Mouse (Mus musculus) liver, embryonic 11.5 days (tissue): ENCODE measurements around the gene Urgcp. TPM values are rescaled to one million over a fixed set of nuclear protein-coding genes. Genes with fewer than 3 reads are reported as not detected.

ENCODE experiments used
- ATAC-seq: fragments of 200-750 bp; cut with Nextera tagmentation; replicated peaks from 2 replicates; pipeline ENCODE4 v1.8.0; 2017; ENCODE audit warnings: moderate number of reproducible peaks, mild to moderate bottlenecking, moderate TSS enrichment, moderate library complexity; ENCODE audit not compliant: low FRiP score
- DNase-seq: peaks from one replicate; pipeline ENCODE4 v3.0.0-alpha.2; 2017; ENCODE audit warnings: low spot score
- H3K27ac ChIP-seq: fragments of 300-500 bp; sonication (generic); 2 replicates; pipeline ENCODE4 v1.5.1; 2014; ENCODE audit warnings: mild to moderate bottlenecking, low read depth, low read length, control low read depth
- H3K27me3 ChIP-seq: fragments of 300-500 bp; sonication (generic); replicated peaks from 2 replicates; pipeline ENCODE4 v1.6.1; 2014; ENCODE audit warnings: low read length, mixed read lengths; ENCODE audit not compliant: control insufficient read depth, insufficient read depth
- H3K36me3 ChIP-seq: fragments of 300-500 bp; sonication (generic); 2 replicates; pipeline ENCODE4 v1.6.1; 2014; ENCODE audit warnings: mild to moderate bottlenecking, low read length, moderate library complexity, mixed read lengths; ENCODE audit not compliant: control insufficient read depth, insufficient read depth
- H3K4me1 ChIP-seq: fragments of 300-500 bp; sonication (generic); replicated peaks from 2 replicates; pipeline ENCODE4 v1.6.1; 2014; ENCODE audit warnings: low read length, mixed read lengths; ENCODE audit not compliant: control insufficient read depth, insufficient read depth
- H3K4me2 ChIP-seq: fragments of 300-500 bp; sonication (generic); 2 replicates; pipeline ENCODE4 v1.6.1; 2014; ENCODE audit warnings: mild to moderate bottlenecking, control low read depth, moderate library complexity
- H3K4me3 ChIP-seq: fragments of 300-500 bp; sonication (generic); 2 replicates; pipeline ENCODE4 v1.5.1; 2014; ENCODE audit warnings: low read depth, low read length, control low read depth
- H3K9ac ChIP-seq: fragments of 300-500 bp; sonication (generic); 2 replicates; pipeline ENCODE4 v1.6.1; 2014; ENCODE audit warnings: low read depth, low read length, control low read depth
- H3K9me3 ChIP-seq: fragments of 300-500 bp; sonication (generic); 2 replicates; pipeline ENCODE4 v1.6.1; 2016; ENCODE audit warnings: low read length, inconsistent platforms, mixed read lengths; ENCODE audit not compliant: control insufficient read depth
- WGBS: fragments of 180-500 bp; shearing (Covaris S2); extraction: QIAGEN DNeasy Blood & Tissue Kit; methylation state at CpG from one replicate; pipeline ENCODE4 v1.1.7; 2014; 5-methylcytosine and 5-hydroxymethylcytosine counted together
- polyA plus RNA-seq: library from polyadenylated mRNA; unstranded; fragments of >200 nt; fragmentation: Nextera tagmentation; extraction: Ambion mirVana; gene quantifications from 2 replicates; pipeline ENCODE4 v1.2.1, GENCODE M21; 2014

Urgcp gene
- polyA plus RNA-seq, 1 experiment from 2014 or later, result 17.1 TPM

- ATAC-seq (no peak), DNase-seq (no peak)
- H3K9ac ChIP-seq, result no peak overlapping the region
- no peaks in the 10 kb centered on the region for H3K27me3 ChIP-seq
- H3K36me3 ChIP-seq, result peaks cover 36% of the 10 kb centered on the region
- no peaks in the 10 kb centered on the region for H3K9me3 ChIP-seq
- WGBS, result 92% methylated on average over 16 of the region's 16 CpGs
- no peak overlapping the region for H3K4me3 ChIP-seq
- H3K4me1 ChIP-seq, result peaks cover 7% of the 10 kb centered on the region
- H3K4me2 ChIP-seq, result no peak overlapping the region
- no peak overlapping the region for H3K27ac ChIP-seq
Observed at GRCm38 (mm10) chr11:5801511-5801910, 39.3 kb upstream of the Urgcp start.

GRCm38 (mm10) chr11:5799621-5800490 lies 37.7 kb upstream of the Urgcp start:
- H3K4me1 ChIP-seq, result peaks cover 7% of the 10 kb centered on the region
- H3K9me3 ChIP-seq, result no peaks in the 10 kb centered on the region
- WGBS, result 88% methylated on average over 17 of the region's 17 CpGs
- no peaks in the 10 kb centered on the region for H3K27me3 ChIP-seq
- H3K36me3 ChIP-seq, result peaks cover 48% of the 10 kb centered on the region
- H3K27ac ChIP-seq, result no peak overlapping the region
- no peak overlapping the region for H3K4me2 ChIP-seq
- DNase-seq (no peak), ATAC-seq (no peak)
- H3K4me3 ChIP-seq, result no peak overlapping the region
- H3K9ac ChIP-seq, result no peak overlapping the region

GRCm38 (mm10) chr11:5797928-5798327 lies 35.8 kb upstream of the Urgcp start:
- Histone ChIP-seq H3K4me1 (no peaks in the 10 kb centered on the region), H3K27me3 (no peaks in the 10 kb centered on the region), H3K4me3 (no peak overlapping the region), H3K9me3 (no peaks in the 10 kb centered on the region), H3K4me2 (no peak overlapping the region), H3K27ac (no peak overlapping the region), H3K36me3 (peaks cover 57% of the 10 kb centered on the region), H3K9ac (no peak overlapping the region)
- 94% methylated on average over 5 of the region's 5 CpGs for WGBS
- no peak for DNase-seq
- ATAC-seq, result no peak

GRCm38 (mm10) chr11:5797371-5797770 lies 35.2 kb upstream of the Urgcp start:
- peaks cover 60% of the 10 kb centered on the region for H3K36me3 ChIP-seq
- 82% methylated on average over 11 of the region's 11 CpGs for WGBS
- no peak overlapping the region for H3K4me3 ChIP-seq
- no peaks in the 10 kb centered on the region for H3K27me3 ChIP-seq
- H3K9ac ChIP-seq, result no peak overlapping the region
- no peak overlapping the region for H3K27ac ChIP-seq
- DNase-seq (no peak), ATAC-seq (no peak)
- no peaks in the 10 kb centered on the region for H3K4me1 ChIP-seq
- H3K4me2 ChIP-seq, result no peak overlapping the region
- H3K9me3 ChIP-seq, result no peaks in the 10 kb centered on the region

- peaks cover 64% of the 10 kb centered on the region for H3K36me3 ChIP-seq
- no peaks in the 10 kb centered on the region for H3K9me3 ChIP-seq
- no peak for DNase-seq
- no peak overlapping the region for H3K9ac ChIP-seq
- H3K4me1 ChIP-seq, result no peaks in the 10 kb centered on the region
- H3K27ac ChIP-seq, result no peak overlapping the region
- no peak overlapping the region for H3K4me3 ChIP-seq
- WGBS, result 88% methylated on average over 15 of the region's 15 CpGs
- ATAC-seq, result no peak
- no peak overlapping the region for H3K4me2 ChIP-seq
- H3K27me3 ChIP-seq, result no peaks in the 10 kb centered on the region
Observed at GRCm38 (mm10) chr11:5796939-5797338, 34.8 kb upstream of the Urgcp start.

GRCm38 (mm10) chr11:5795706-5796105 lies 33.5 kb upstream of the Urgcp start:
- Histone ChIP-seq H3K36me3 (peaks cover 64% of the 10 kb centered on the region), H3K9me3 (no peaks in the 10 kb centered on the region), H3K4me3 (no peak overlapping the region), H3K4me2 (no peak overlapping the region), H3K27me3 (no peaks in the 10 kb centered on the region), H3K27ac (no peak overlapping the region), H3K4me1 (no peaks in the 10 kb centered on the region), H3K9ac (no peak overlapping the region)
- DNase-seq, result no peak
- WGBS, result 87% methylated on average over 7 of the region's 7 CpGs
- ATAC-seq, result no peak

- Histone ChIP-seq H3K27me3 (no peaks in the 10 kb centered on the region), H3K4me3 (no peak overlapping the region), H3K9me3 (no peaks in the 10 kb centered on the region), H3K9ac (no peak overlapping the region), H3K27ac (no peak overlapping the region), H3K4me2 (no peak overlapping the region), H3K36me3 (peaks cover 59% of the 10 kb centered on the region), H3K4me1 (no peaks in the 10 kb centered on the region)
- DNase-seq (no peak), ATAC-seq (no peak)
- WGBS, result 87% methylated on average over 9 of the region's 9 CpGs
Observed at GRCm38 (mm10) chr11:5795290-5795689, 33.1 kb upstream of the Urgcp start.

- no peak for ATAC-seq
- Histone ChIP-seq H3K27ac (no peak overlapping the region), H3K9me3 (no peaks in the 10 kb centered on the region), H3K4me3 (no peak overlapping the region), H3K9ac (no peak overlapping the region), H3K4me2 (no peak overlapping the region), H3K4me1 (peaks cover 22% of the 10 kb centered on the region), H3K36me3 (peaks cover 26% of the 10 kb centered on the region), H3K27me3 (no peaks in the 10 kb centered on the region)
- no peak for DNase-seq
- WGBS, result 83% methylated on average over 1 of the region's 1 CpGs
Observed at GRCm38 (mm10) chr11:5790431-5790830, 28.3 kb upstream of the Urgcp start.

GRCm38 (mm10) chr11:5789754-5790333 lies 27.7 kb upstream of the Urgcp start:
- Histone ChIP-seq H3K9ac (peak overlapping the region; percentile 0; the same call in 1 of the 2 replicates), H3K27me3 (no peaks in the 10 kb centered on the region), H3K4me2 (peak overlapping the region; percentile 94), H3K27ac (peak overlapping the region; percentile 38; the same call in 1 of the 2 replicates), H3K4me1 (peaks cover 22% of the 10 kb centered on the region), H3K36me3 (peaks cover 21% of the 10 kb centered on the region), H3K9me3 (no peaks in the 10 kb centered on the region), H3K4me3 (peak overlapping the region; percentile 83)
- DNase-seq, result no peak
- 66% methylated on average over 3 of the region's 3 CpGs for WGBS
- ATAC-seq, result no peak
